Mouse (Mus musculus) heart, postnatal 0 days (tissue): ENCODE results near the gene Popdc3.

Source experiments
- CTCF ChIP-seq: IDR thresholded peaks from 2 replicates; pipeline ENCODE4 v1.5.1; 2016; ENCODE audit warnings: antibody characterized with exemption, control low read depth, low read depth
- EP300 ChIP-seq: IDR thresholded peaks from 2 replicates; pipeline ENCODE4 v1.6.1; 2016; ENCODE audit warnings: antibody characterized with exemption, low read depth

DNA sequence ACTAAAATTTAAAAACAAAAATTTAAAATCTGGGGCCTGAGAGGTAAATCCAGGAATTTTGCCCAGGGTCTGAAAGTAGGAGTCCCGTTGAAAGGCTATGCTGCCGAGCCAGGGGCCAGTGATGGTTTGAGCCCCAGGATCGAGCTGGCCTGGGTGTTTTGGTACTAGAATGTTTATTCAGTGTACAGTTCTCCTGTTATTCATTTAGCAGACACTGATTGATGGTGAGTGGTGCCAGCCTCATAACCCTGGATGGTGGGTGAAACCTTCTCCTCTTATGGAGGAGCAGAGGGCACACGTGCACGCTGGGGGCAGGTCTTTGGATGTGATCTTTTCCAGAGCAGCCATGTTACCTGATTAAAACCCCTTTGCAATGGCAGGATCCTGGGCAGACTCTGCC lies 35.5 kb upstream of the Popdc3 start:
- TF ChIP-seq CTCF, result no peak
- no peak for TF ChIP-seq EP300
